Mouse (Mus musculus): ENCODE results near the gene Ankrd24. TPM values are rescaled to one million over a fixed set of nuclear protein-coding genes. Genes with fewer than 3 reads are reported as not detected.
A peak's percentile ranks its signal among the peaks of the same experiment; 100 is the strongest.
"Not testable (repeated sequence)": the region's sequence is repeated elsewhere in the genome, so short reads cannot be mapped to it uniquely, and the experiment has no call there.

Ankrd24 gene
- total and polyA plus RNA-seq, 3 experiments: 7.8 to 33.7 (median 7.9) TPM

- intact Hi-C loops (cut with DNase I): not testable (repeated sequence)
- WGBS: 2% methylated on average over 34 of the region's 52 CpGs
- peak; percentile 64; the same call in 1 of the 2 replicates for TF ChIP-seq POLR2A (IDR thresholded peaks at IDR 0.05; ENCODE audit: insufficient read depth, low read depth, low read length)
Observed at GRCm38 (mm10) chr10:81648803-81649775, 20.7 kb downstream of the Ankrd24 start, which contains the start of gene Gm10778. Gm10778 (plus strand) TSS chr10:81649059.

DNA sequence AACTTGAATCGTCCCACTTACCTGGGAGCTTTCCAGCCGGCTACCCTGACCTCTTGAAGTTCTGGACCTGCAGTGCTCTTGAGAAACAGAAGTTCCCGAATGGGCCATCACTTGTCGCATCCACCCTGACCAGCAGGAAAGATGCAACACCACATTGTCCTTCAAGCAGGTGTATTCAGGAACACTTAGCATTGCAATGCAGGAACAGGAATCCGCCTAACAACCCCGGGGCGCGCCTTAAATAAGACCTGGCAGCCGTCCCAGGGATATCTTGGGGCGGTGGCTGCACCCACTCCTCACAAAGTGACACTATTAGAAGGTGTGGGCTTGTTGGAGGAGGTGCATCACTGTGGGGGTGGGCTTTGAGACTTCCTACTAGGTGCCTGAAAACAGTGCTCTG is 26.8 kb downstream of the Ankrd24 start:
- no peaks in the 10 kb centered on the region for H3K36me3 ChIP-seq (ENCODE audit: control insufficient read depth, insufficient read depth, low read length)
- WGBS: 94% methylated on average over 10 of the region's 10 CpGs

More at GRCm38 (mm10) chr10:81648803-81649775, 20.7 kb downstream of the Ankrd24 start, which contains the start of gene Gm10778:
- peak within 1 kb of the TSS; percentile 53 for H3K4me3 ChIP-seq
- not testable (repeated sequence) for H3K79me2 ChIP-seq (replicated peaks; ENCODE audit: control insufficient read depth, insufficient read depth, low read length); H3K27me3 ChIP-seq (ENCODE audit: control insufficient read depth, insufficient read depth, low read length); H3K36me3 ChIP-seq (ENCODE audit: control insufficient read depth, insufficient read depth, low read length); H3K4me1 ChIP-seq (ENCODE audit: control insufficient read depth, insufficient read depth, low read length)
- peak; percentile 89 for DNase-seq
- H3K9ac ChIP-seq (ENCODE audit: low read depth, low read length): peak within 1 kb of the TSS; percentile 70
- peak within 1 kb of the TSS; percentile 65 for H3K27ac ChIP-seq

GRCm38 (mm10) chr10:81656174-81656573 is 27.8 kb downstream of the Ankrd24 start:
- TF ChIP-seq EP300 (IDR thresholded peaks at IDR 0.05; ENCODE audit: insufficient read depth, low read depth, low read length): no peak
- TF ChIP-seq POLR2A (IDR thresholded peaks at IDR 0.05; ENCODE audit: insufficient read depth, low read depth, low read length): no peak
- TF ChIP-seq CTCF (IDR thresholded peaks at IDR 0.05): no peak
- intact Hi-C loops (cut with DNase I): no loop called here
- Histone ChIP-seq H3K27me3 (ENCODE audit: control insufficient read depth, insufficient read depth, low read length) (no peaks in the 10 kb centered on the region), H3K36me3 (ENCODE audit: control insufficient read depth, insufficient read depth, low read length) (no peaks in the 10 kb centered on the region), H3K27ac (no peak overlapping the region), H3K79me2 (replicated peaks; ENCODE audit: control insufficient read depth, insufficient read depth, low read length) (peaks cover 1% of the 10 kb centered on the region; the same call in 1 of the 2 replicates), H3K4me1 (ENCODE audit: control insufficient read depth, insufficient read depth, low read length) (no peaks in the 10 kb centered on the region), H3K4me3 (no peak overlapping the region), H3K9ac (ENCODE audit: low read depth, low read length) (no peak overlapping the region)
- 98% methylated on average over 2 of the region's 2 CpGs for WGBS
- no peak for DNase-seq

More for the DNA sequence above, 26.8 kb downstream of the Ankrd24 start:
- DNase-seq: no peak
- Histone ChIP-seq H3K27me3 (ENCODE audit: control insufficient read depth, insufficient read depth, low read length) (no peaks in the 10 kb centered on the region), H3K4me1 (ENCODE audit: control insufficient read depth, insufficient read depth, low read length) (no peaks in the 10 kb centered on the region), H3K9ac (ENCODE audit: low read depth, low read length) (no peak overlapping the region), H3K79me2 (replicated peaks; ENCODE audit: control insufficient read depth, insufficient read depth, low read length) (peaks cover 1% of the 10 kb centered on the region; the same call in 1 of the 2 replicates), H3K27ac (no peak overlapping the region), H3K4me3 (no peak overlapping the region)
- intact Hi-C loops (cut with DNase I): no loop called here
- TF ChIP-seq CTCF (IDR thresholded peaks at IDR 0.05) (no peak), POLR2A (IDR thresholded peaks at IDR 0.05; ENCODE audit: insufficient read depth, low read depth, low read length) (no peak), EP300 (IDR thresholded peaks at IDR 0.05; ENCODE audit: insufficient read depth, low read depth, low read length) (no peak)

DNA sequence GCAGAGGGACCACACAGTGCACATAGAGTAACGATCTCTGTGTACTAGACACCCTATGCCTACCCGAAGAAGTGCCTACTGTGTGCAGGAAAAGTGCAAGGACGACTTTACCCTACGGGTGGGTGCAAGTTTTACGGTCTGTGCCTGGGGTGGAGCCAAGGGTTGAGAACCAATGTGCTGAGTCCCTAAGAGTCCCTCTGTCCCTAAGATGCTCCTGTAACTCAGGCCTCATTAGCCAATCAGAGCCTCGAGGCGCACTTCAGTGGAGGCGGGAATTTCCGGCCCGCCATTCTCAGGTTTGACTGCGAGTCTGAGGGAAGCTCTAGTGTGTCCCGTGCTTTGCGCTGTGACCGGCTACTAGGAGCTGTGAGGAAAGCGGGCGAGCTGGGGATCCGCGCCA is 58.8 kb downstream of the Ankrd24 start:
- H3K27ac ChIP-seq; intact Hi-C loops (cut with DNase I); DNase-seq; H3K27me3 ChIP-seq (ENCODE audit: control insufficient read depth, insufficient read depth, low read length); H3K36me3 ChIP-seq (ENCODE audit: control insufficient read depth, insufficient read depth, low read length); H3K9ac ChIP-seq (ENCODE audit: low read depth, low read length); H3K4me3 ChIP-seq; H3K4me1 ChIP-seq (ENCODE audit: control insufficient read depth, insufficient read depth, low read length); H3K79me2 ChIP-seq (replicated peaks; ENCODE audit: control insufficient read depth, insufficient read depth, low read length): not testable (repeated sequence)
- WGBS: no CpG with 5 or more reads among the region's 18 CpGs

Other genes starting within 250 kb of the Ankrd24 start
- gene Dohh, start 244.1 kb upstream of the Ankrd24 start, total RNA-seq (2021): 10 to 100 TPM; 46.6 to 53.8 TPM
- 48.5 and 56.9 TPM in 2 replicates for gene Dohh, start 244.1 kb upstream of the Ankrd24 start, polyA plus RNA-seq (2012; rRNA removed)
- 1 to 10 TPM in 1 of 2 experiments, under 1 TPM in 1; 0.73 to 1.9 TPM for gene Gm48551, start 244.1 kb upstream of the Ankrd24 start, total RNA-seq (2021)
- 2.1 and 3.5 TPM in 2 replicates for gene Gm48551, start 244.1 kb upstream of the Ankrd24 start, polyA plus RNA-seq (2012; rRNA removed)
- gene Gm48552, start 239.5 kb upstream of the Ankrd24 start, total RNA-seq (2021): 1 to 10 TPM in 1 of 2 experiments, not detected in 1; 1.2 TPM
- gene Gm48552, start 239.5 kb upstream of the Ankrd24 start, polyA plus RNA-seq (2012; rRNA removed): 0.88 and 1.2 TPM in 2 replicates
- 1 to 10 TPM; 2.0 to 2.3 TPM for gene Smim24, start 235.5 kb upstream of the Ankrd24 start, total RNA-seq (2021)
- 8.3 and 8.6 TPM in 2 replicates for gene Smim24, start 235.5 kb upstream of the Ankrd24 start, polyA plus RNA-seq (2012; rRNA removed)
- gene Nfic, start 172.9 kb upstream of the Ankrd24 start, total RNA-seq (2021): 100 to 1,000 TPM in 1 of 2 experiments, 10 to 100 TPM in 1; 94.2 to 104 TPM
- 59.9 and 80.1 TPM in 2 replicates for gene Nfic, start 172.9 kb upstream of the Ankrd24 start, polyA plus RNA-seq (2012; rRNA removed)
- under 1 TPM in 1 of 2 experiments, not detected in 1; 0.16 TPM for gene Celf5, start 145.8 kb upstream of the Ankrd24 start, total RNA-seq (2021)
- gene Celf5, start 145.8 kb upstream of the Ankrd24 start, polyA plus RNA-seq (2012; rRNA removed): 0.39 and 0.73 TPM in 2 replicates
- gene Ncln, start 132.1 kb upstream of the Ankrd24 start, total RNA-seq (2021): 10 to 100 TPM; 68.6 to 74.2 TPM
- gene Ncln, start 132.1 kb upstream of the Ankrd24 start, polyA plus RNA-seq (2012; rRNA removed): 107 and 116 TPM in 2 replicates
- 1 to 10 TPM in 1 of 2 experiments, under 1 TPM in 1; 0.81 to 1.1 TPM for gene S1pr4, start 128.4 kb upstream of the Ankrd24 start, total RNA-seq (2021)
- gene S1pr4, start 128.4 kb upstream of the Ankrd24 start, polyA plus RNA-seq (2012; rRNA removed): 2.0 and 3.1 TPM in 2 replicates
- gene Gna15, start 104.3 kb upstream of the Ankrd24 start, total RNA-seq (2021): 1 to 10 TPM; 1.1 to 1.5 TPM
- 1.1 and 1.2 TPM in 2 replicates for gene Gna15, start 104.3 kb upstream of the Ankrd24 start, polyA plus RNA-seq (2012; rRNA removed)
- gene Gna11, start 83.3 kb upstream of the Ankrd24 start, total RNA-seq (2021): 10 to 100 TPM; 46.6 to 53.5 TPM
- gene Gna11, start 83.3 kb upstream of the Ankrd24 start, polyA plus RNA-seq (2012; rRNA removed): 68.0 and 81.9 TPM in 2 replicates
- gene Aes, start 69.1 kb upstream of the Ankrd24 start, total RNA-seq (2021): 1,000 to 10,000 TPM in 1 of 2 experiments, 100 to 1,000 TPM in 1; 982 to 1,113 TPM
- 2,586 and 3,063 TPM in 2 replicates for gene Aes, start 69.1 kb upstream of the Ankrd24 start, polyA plus RNA-seq (2012; rRNA removed)
- 1 to 10 TPM; 6.8 to 7.4 TPM for gene Tle2, start 54.0 kb upstream of the Ankrd24 start, total RNA-seq (2021)
- 40.9 and 43.8 TPM in 2 replicates for gene Tle2, start 54.0 kb upstream of the Ankrd24 start, polyA plus RNA-seq (2012; rRNA removed)
- gene Tle6, start 27.5 kb upstream of the Ankrd24 start, total RNA-seq (2021): 1 to 10 TPM; 5.1 to 7.7 TPM
- gene Tle6, start 27.5 kb upstream of the Ankrd24 start, polyA plus RNA-seq (2012; rRNA removed): 19.0 and 20.1 TPM in 2 replicates
- 1 to 10 TPM; 2.5 to 3.7 TPM for gene BC025920, start 22.3 kb upstream of the Ankrd24 start, total RNA-seq (2021)
- gene BC025920, start 22.3 kb upstream of the Ankrd24 start, polyA plus RNA-seq (2012; rRNA removed): 1.9 and 2.5 TPM in 2 replicates
- gene Sirt6, start 743 bp upstream of the Ankrd24 start, total RNA-seq (2021): 1 to 10 TPM; 7.0 to 7.9 TPM
- gene Sirt6, start 743 bp upstream of the Ankrd24 start, polyA plus RNA-seq (2012; rRNA removed): 11.5 and 15.4 TPM in 2 replicates
- gene Gm10778, start 20.5 kb downstream of the Ankrd24 start, total RNA-seq (2021): 1 to 10 TPM; 2.1 to 2.4 TPM
- 0.59 and 1.2 TPM in 2 replicates for gene Gm10778, start 20.5 kb downstream of the Ankrd24 start, polyA plus RNA-seq (2012; rRNA removed)
- gene Zfp433, start 76.3 kb downstream of the Ankrd24 start, total RNA-seq (2021): 1 to 10 TPM; 3.7 to 5.7 TPM
- gene Zfp433, start 76.3 kb downstream of the Ankrd24 start, polyA plus RNA-seq (2012; rRNA removed): 0.62 and 3.1 TPM in 2 replicates
- 1 to 10 TPM; 1.2 to 2.7 TPM for gene Gm3055, start 142.6 kb downstream of the Ankrd24 start, total RNA-seq (2021)
- 0.33 and 1.7 TPM in 2 replicates for gene Gm3055, start 142.6 kb downstream of the Ankrd24 start, polyA plus RNA-seq (2012; rRNA removed)
- 1 to 10 TPM; 1.1 to 1.2 TPM for gene Gm4767, start 183.6 kb downstream of the Ankrd24 start, total RNA-seq (2021)
- not detected in 2 replicates for gene Gm4767, start 183.6 kb downstream of the Ankrd24 start, polyA plus RNA-seq (2012; rRNA removed)
- 1 to 10 TPM in 1 of 2 experiments, under 1 TPM in 1; 0.99 to 1.6 TPM for gene Gm32687, start 235.4 kb downstream of the Ankrd24 start, total RNA-seq (2021)
- gene Gm32687, start 235.4 kb downstream of the Ankrd24 start, polyA plus RNA-seq (2012; rRNA removed): 0.23 and 0.25 TPM in 2 replicates